Mouse (Mus musculus) cerebellum, postnatal 25 days (tissue): Measurements from ENCODE around the gene Fam192a.

Experiments used
- DNase-seq, 2 experiments: peaks; one replicate each; pipeline ENCODE4 v3.0.0; 2021; ENCODE audit warnings: mixed read lengths in 2 of 2

Gene Fam192a

GRCm38 (mm10) chr8:94569419-94569818, 32.4 kb downstream of the Fam192a start:
- no peak for DNase-seq

- DNase-seq: no peak
Measured at GRCm38 (mm10) chr8:94568098-94568497, 33.7 kb downstream of the Fam192a start.

GRCm38 (mm10) chr8:94567159-94567849, 34.5 kb downstream of the Fam192a start:
- no peak for DNase-seq

GRCm38 (mm10) chr8:94566446-94567158, 35.2 kb downstream of the Fam192a start:
- DNase-seq: no peak

- no peak for DNase-seq
Measured at GRCm38 (mm10) chr8:94566033-94566432, 35.8 kb downstream of the Fam192a start.

GRCm38 (mm10) chr8:94564421-94564820, 37.4 kb downstream of the Fam192a start:
- no peak for DNase-seq

GRCm38 (mm10) chr8:94561256-94561655, 40.5 kb downstream of the Fam192a start:
- peak in 1 of 2 experiments; percentile 33 for DNase-seq

- DNase-seq: no peak
Measured at GRCm38 (mm10) chr8:94557281-94557680, 44.5 kb downstream of the Fam192a start.

- DNase-seq: no peak
Measured at GRCm38 (mm10) chr8:94552696-94553095, 49.1 kb downstream of the Fam192a start.

- DNase-seq: peak in 1 of 2 experiments; percentile 37
Measured at GRCm38 (mm10) chr8:94551471-94552422, 50.0 kb downstream of the Fam192a start.

GRCm38 (mm10) chr8:94549998-94550397, 51.8 kb downstream of the Fam192a start:
- DNase-seq: no peak

GRCm38 (mm10) chr8:94549482-94549881, 52.3 kb downstream of the Fam192a start:
- no peak for DNase-seq

GRCm38 (mm10) chr8:94549041-94549440, 52.8 kb downstream of the Fam192a start:
- peak in 1 of 2 experiments; percentile 31 for DNase-seq

GRCm38 (mm10) chr8:94543981-94544380, 57.8 kb downstream of the Fam192a start:
- DNase-seq: no peak

- DNase-seq: no peak
Measured at GRCm38 (mm10) chr8:94540889-94541795, 60.7 kb downstream of the Fam192a start.

GRCm38 (mm10) chr8:94540025-94540424, 61.8 kb downstream of the Fam192a start:
- no peak for DNase-seq

- peak; percentile 29 to 58 for DNase-seq
Measured at GRCm38 (mm10) chr8:94537456-94537855, 64.3 kb downstream of the Fam192a start.

- peak in 1 of 2 experiments; percentile 20 for DNase-seq
Measured at GRCm38 (mm10) chr8:94535631-94536030, 66.2 kb downstream of the Fam192a start.

- no peak for DNase-seq
Measured at GRCm38 (mm10) chr8:94534612-94535011, 67.2 kb downstream of the Fam192a start.

- DNase-seq: peak; percentile 34 to 57
Measured at GRCm38 (mm10) chr8:94532873-94533671, 68.7 kb downstream of the Fam192a start, which contains the start of gene Cpne2. TSS of gene Cpne2 (plus strand) at chr8:94532990.

GRCm38 (mm10) chr8:94532525-94532872, 69.3 kb downstream of the Fam192a start:
- no peak for DNase-seq
